ENCODE assay signal across 22 mouse cellular contexts in genomic region chr6:144044381-144044780, GRCm38 (mm10).
"Had no signal": no experiment of that assay in that cellular context is flagged by ENCODE, and none has a peak within 500 bp of the region (broad histone marks: within the 10 kb centered on the region; RNA-seq: fewer than 3 reads in every experiment).

No protein-coding gene starts in this region.

- DNase-seq: liver, embryonic 13.5 days; liver, postnatal 0 days; lung, adult 2 months; lung, postnatal 14 days; lung, postnatal 36 days; retina, postnatal 1 day; right cerebral cortex, adult 18-20 months; right cerebral cortex, postnatal 25 days; right cerebral cortex, postnatal 4 days; spleen, adult 18-20 months; thymus, adult 2 months; thymus, postnatal 25 days; thymus, postnatal 4 days had no signal

- H3K4me3 ChIP-seq: liver, embryonic 13.5 days; liver, embryonic 15.5 days; lung, embryonic 15.5 days; megakaryocyte, embryonic 14.5 days; midbrain, embryonic 13.5 days; neural tube, embryonic 13.5 days; neural tube, embryonic 15.5 days; stomach, embryonic 15.5 days had no signal

- H3K4me2 ChIP-seq: liver, embryonic 13.5 days; liver, embryonic 15.5 days; lung, embryonic 15.5 days; midbrain, embryonic 13.5 days; neural tube, embryonic 13.5 days; neural tube, embryonic 15.5 days; stomach, embryonic 15.5 days had no signal

- H3K27ac ChIP-seq: liver, embryonic 13.5 days; liver, embryonic 15.5 days; macrophage; midbrain, embryonic 13.5 days; neural tube, embryonic 13.5 days had no signal

- H3K36me3 ChIP-seq: liver, embryonic 13.5 days; liver, embryonic 15.5 days; lung, embryonic 15.5 days; midbrain, embryonic 13.5 days; neural tube, embryonic 13.5 days; neural tube, embryonic 15.5 days; stomach, embryonic 15.5 days had no signal

- H3K9ac ChIP-seq: liver, embryonic 13.5 days; liver, embryonic 15.5 days; liver, postnatal 0 days; lung, embryonic 15.5 days; midbrain, embryonic 13.5 days; neural tube, embryonic 13.5 days; neural tube, embryonic 15.5 days; stomach, embryonic 15.5 days had no signal

- H3K4me1 ChIP-seq: liver, embryonic 13.5 days; liver, embryonic 15.5 days; megakaryocyte, embryonic 14.5 days; stomach, embryonic 15.5 days had no signal

- H3K27me3 ChIP-seq: liver, embryonic 13.5 days; liver, embryonic 15.5 days; lung, embryonic 15.5 days; midbrain, embryonic 13.5 days; neural tube, embryonic 13.5 days; neural tube, embryonic 15.5 days; stomach, embryonic 15.5 days had no signal

- H3K9me3 ChIP-seq: liver, embryonic 13.5 days; liver, embryonic 15.5 days; lung, embryonic 15.5 days; megakaryocyte, embryonic 14.5 days; midbrain, embryonic 13.5 days; neural tube, embryonic 13.5 days; neural tube, embryonic 15.5 days; stomach, embryonic 15.5 days had no signal

- ATAC-seq: liver, postnatal 0 days; lung, postnatal 0 days; midbrain, embryonic 13.5 days had no signal
